Mouse (Mus musculus) liver, postnatal 0 days (tissue): Measurements from ENCODE around the gene Ntng1. TPM values are rescaled to one million over a fixed set of nuclear protein-coding genes. Genes with fewer than 3 reads are reported as not detected.

Source experiments
- ATAC-seq: fragments of 200-750 bp; cut with Nextera tagmentation; 2 replicates; pipeline ENCODE4 v1.8.0; 2017; ENCODE audit warnings: mild to moderate bottlenecking, moderate library complexity
- DNase-seq: peaks from one replicate; pipeline ENCODE4 v3.0.0-alpha.2; 2016
- H3K27ac ChIP-seq: fragments of 300-500 bp; sonication (generic); 2 replicates; pipeline ENCODE4 v1.5.1; 2014; ENCODE audit warnings: antibody characterized with exemption, moderate library complexity, mild to moderate bottlenecking, low read depth
- H3K27me3 ChIP-seq: fragments of 300-500 bp; sonication (generic); 2 replicates; pipeline ENCODE4 v1.6.1; 2014; ENCODE audit warnings: low read length, control low read depth, mixed read lengths; ENCODE audit not compliant: insufficient read depth
- H3K36me3 ChIP-seq: fragments of 300-500 bp; sonication (generic); replicated peaks from 2 replicates; pipeline ENCODE4 v1.6.1; 2014; ENCODE audit warnings: mild to moderate bottlenecking, control low read depth, low read length, moderate library complexity, mixed read lengths; ENCODE audit not compliant: insufficient read depth
- H3K4me1 ChIP-seq: fragments of 300-500 bp; sonication (generic); 2 replicates; pipeline ENCODE4 v1.6.1; 2014; ENCODE audit warnings: antibody characterized with exemption, mild to moderate bottlenecking, control low read depth; ENCODE audit not compliant: insufficient read depth
- H3K4me2 ChIP-seq: fragments of 300-500 bp; sonication (generic); 2 replicates; pipeline ENCODE4 v1.6.1; 2014; ENCODE audit warnings: low read depth, mild to moderate bottlenecking, low read length, moderate library complexity, mixed read lengths
- H3K4me3 ChIP-seq: fragments of 300-500 bp; sonication (generic); 2 replicates; pipeline ENCODE4 v1.5.1; 2014; ENCODE audit warnings: low read depth, low read length
- H3K9ac ChIP-seq: fragments of 300-500 bp; sonication (generic); replicated peaks from 2 replicates; pipeline ENCODE4 v1.6.1; 2014; ENCODE audit warnings: mild to moderate bottlenecking, moderate library complexity
- H3K9me3 ChIP-seq: fragments of 300-500 bp; sonication (generic); 2 replicates; pipeline ENCODE4 v1.6.1; 2016; ENCODE audit warnings: mild to moderate bottlenecking, control low read depth, low read length, mixed read lengths
- CTCF ChIP-seq: sonication (generic); IDR thresholded peaks from 2 replicates; pipeline ENCODE4 v1.5.1; 2016; ENCODE audit warnings: antibody characterized with exemption, low read depth
- EP300 ChIP-seq: IDR thresholded peaks from 2 replicates; pipeline ENCODE4 v1.6.1; 2016; ENCODE audit warnings: antibody characterized with exemption, low read depth, mild to moderate bottlenecking
- WGBS: fragments of 180-500 bp; shearing (Covaris S2); extraction: QIAGEN DNeasy Blood & Tissue Kit; methylation state at CpG from one replicate; pipeline ENCODE4 v1.1.7; 2014; ENCODE audit not compliant: insufficient replicate concordance; 5-methylcytosine and 5-hydroxymethylcytosine counted together
- polyA plus RNA-seq: library from polyadenylated mRNA; unstranded; fragments of >200 nt; fragmentation: Nextera tagmentation; extraction: Ambion mirVana; gene quantifications from 2 replicates; pipeline ENCODE4 v1.2.1, GENCODE M21; 2015

The Ntng1 gene
- polyA plus RNA-seq, 1 experiment from 2014 or later = not detected

GRCm38 (mm10) chr3:109809065-109809464 lies 334.7 kb downstream of the Ntng1 start:
- 84% methylated on average over 1 of the region's 1 CpGs for WGBS
- TF ChIP-seq CTCF = no peak
- TF ChIP-seq EP300 = no peak
- Histone ChIP-seq H3K27ac (no peak overlapping the region), H3K9me3 (no peaks in the 10 kb centered on the region), H3K27me3 (no peaks in the 10 kb centered on the region), H3K9ac (no peak overlapping the region), H3K4me1 (no peaks in the 10 kb centered on the region), H3K4me2 (no peak overlapping the region), H3K36me3 (no peaks in the 10 kb centered on the region), H3K4me3 (no peak overlapping the region)
- no peak for ATAC-seq
- no peak for DNase-seq

DNA sequence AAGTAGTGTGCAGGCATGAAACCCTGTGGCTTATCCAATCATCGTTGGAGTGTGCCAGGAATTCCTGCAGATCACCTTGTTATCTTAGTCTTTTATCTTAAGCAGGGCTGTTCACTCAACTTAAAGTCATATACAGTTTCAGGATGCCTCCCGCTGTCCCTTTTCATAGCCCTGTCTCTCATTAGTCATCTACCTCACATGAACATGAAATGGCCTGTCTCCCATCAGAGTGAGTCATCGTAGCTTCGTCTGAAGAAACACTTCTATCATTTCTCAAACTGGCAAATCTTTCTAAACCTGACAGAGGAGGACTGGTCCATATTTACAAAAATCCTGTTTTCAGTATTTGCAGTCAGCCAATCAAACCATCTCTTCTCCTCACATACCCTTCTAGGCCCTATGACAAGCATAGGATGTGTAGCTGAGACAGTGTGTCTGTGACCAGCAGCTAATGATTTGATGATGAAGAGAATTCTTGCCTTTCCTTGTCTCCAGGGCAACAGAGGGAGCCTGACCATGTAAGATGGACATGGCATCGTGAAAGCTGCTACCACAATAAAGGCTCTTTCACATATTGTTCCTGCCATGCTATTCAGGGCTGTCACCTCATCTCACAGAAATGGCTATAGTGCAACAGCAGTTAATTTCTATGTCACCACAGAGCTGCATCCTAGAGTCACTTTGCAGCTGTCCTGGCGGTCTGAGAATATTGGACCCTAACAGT lies 336.4 kb downstream of the Ntng1 start:
- DNase-seq (no peak), ATAC-seq (no peak)
- Histone ChIP-seq H3K4me3 (no peak overlapping the region), H3K4me2 (no peak overlapping the region), H3K4me1 (no peaks in the 10 kb centered on the region), H3K27me3 (no peaks in the 10 kb centered on the region), H3K27ac (no peak overlapping the region), H3K9me3 (no peaks in the 10 kb centered on the region), H3K36me3 (no peaks in the 10 kb centered on the region), H3K9ac (no peak overlapping the region)
- 76% methylated on average over 6 of the region's 6 CpGs for WGBS
- TF ChIP-seq CTCF (no peak), EP300 (no peak)

DNA sequence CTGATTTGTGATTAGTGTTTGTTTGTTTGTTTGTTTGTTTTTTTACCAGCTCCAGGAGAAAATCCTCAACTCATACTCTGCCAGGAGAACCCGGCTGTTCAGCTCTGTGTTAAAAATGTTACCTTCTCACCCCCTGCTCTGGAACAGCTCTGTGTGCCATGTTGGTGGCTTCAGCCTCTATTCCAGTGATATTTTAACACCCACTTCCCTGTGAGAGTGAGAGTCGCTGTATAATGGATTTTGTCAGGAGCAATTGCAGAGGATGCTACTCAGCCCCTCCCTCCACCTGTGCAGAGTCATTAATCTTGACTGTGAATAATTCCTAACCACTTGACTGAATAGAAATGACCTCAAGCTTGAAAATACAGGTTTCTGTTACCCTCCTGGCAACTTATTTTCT lies 339.7 kb downstream of the Ntng1 start:
- Histone ChIP-seq H3K4me1 (no peaks in the 10 kb centered on the region), H3K4me3 (no peak overlapping the region), H3K4me2 (no peak overlapping the region), H3K27ac (no peak overlapping the region), H3K36me3 (no peaks in the 10 kb centered on the region), H3K27me3 (no peaks in the 10 kb centered on the region), H3K9ac (no peak overlapping the region), H3K9me3 (no peaks in the 10 kb centered on the region)
- 62% methylated on average over 2 of the region's 2 CpGs for WGBS
- DNase-seq = no peak
- ATAC-seq = no peak
- TF ChIP-seq CTCF (no peak), EP300 (no peak)

DNA sequence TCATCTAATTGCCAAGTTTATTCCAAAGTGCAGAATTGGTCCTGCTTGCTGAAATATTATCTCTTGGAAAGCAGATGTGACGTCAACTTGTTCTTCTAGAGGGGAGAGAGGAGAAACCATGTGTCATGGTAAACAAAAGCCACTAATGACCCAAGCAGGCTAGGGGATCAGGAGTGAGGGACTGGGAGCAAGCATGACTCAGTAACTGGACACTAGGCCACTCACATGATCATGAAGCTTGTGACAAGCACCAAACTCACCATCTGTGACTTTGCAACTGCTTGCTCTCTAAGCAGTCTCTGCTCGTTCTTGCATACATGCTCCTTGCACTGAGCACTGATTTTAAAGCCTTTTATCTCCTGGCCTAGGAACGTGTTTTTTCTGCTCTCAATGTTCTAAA lies 340.2 kb downstream of the Ntng1 start:
- 52% methylated on average over 3 of the region's 3 CpGs for WGBS
- DNase-seq (no peak), ATAC-seq (no peak)
- no peak for TF ChIP-seq EP300
- no peak for TF ChIP-seq CTCF
- no peaks in the 10 kb centered on the region for H3K9me3 ChIP-seq
- no peak overlapping the region for H3K4me3 ChIP-seq
- no peak overlapping the region for H3K27ac ChIP-seq
- no peaks in the 10 kb centered on the region for H3K36me3 ChIP-seq
- no peak overlapping the region for H3K4me2 ChIP-seq
- no peaks in the 10 kb centered on the region for H3K27me3 ChIP-seq
- no peak overlapping the region for H3K9ac ChIP-seq
- H3K4me1 ChIP-seq = no peaks in the 10 kb centered on the region

- no peak for DNase-seq
- Histone ChIP-seq H3K4me1 (no peaks in the 10 kb centered on the region), H3K4me3 (no peak overlapping the region), H3K9me3 (no peaks in the 10 kb centered on the region), H3K36me3 (no peaks in the 10 kb centered on the region), H3K4me2 (no peak overlapping the region), H3K9ac (no peak overlapping the region), H3K27me3 (no peaks in the 10 kb centered on the region), H3K27ac (no peak overlapping the region)
- WGBS = 85% methylated on average over 11 of the region's 11 CpGs
- TF ChIP-seq EP300 (no peak), CTCF (no peak)
- ATAC-seq = no peak
Observed at GRCm38 (mm10) chr3:109797354-109797753, 346.5 kb downstream of the Ntng1 start.

DNA sequence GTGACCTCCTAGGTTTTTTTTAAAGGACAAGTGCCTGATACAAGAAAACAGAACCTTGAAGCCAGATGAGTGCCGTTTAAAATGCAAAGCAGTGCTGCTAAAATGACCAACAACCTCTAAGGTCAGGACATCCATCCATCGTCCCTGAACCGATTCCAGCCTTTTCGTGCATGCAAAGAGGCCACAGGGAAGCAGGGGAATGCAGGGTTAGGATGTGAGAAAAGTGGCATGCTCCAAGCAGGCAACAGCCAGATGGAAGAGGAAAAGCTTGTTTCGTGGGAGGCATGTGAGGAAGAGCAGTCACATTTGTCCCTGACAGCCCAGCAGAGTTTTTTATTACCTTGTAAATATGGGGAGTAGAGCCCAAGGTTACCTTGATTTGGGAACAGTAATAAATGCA lies 360.6 kb downstream of the Ntng1 start:
- H3K9ac ChIP-seq = no peak overlapping the region
- H3K9me3 ChIP-seq = no peaks in the 10 kb centered on the region
- no peak for DNase-seq
- TF ChIP-seq CTCF (no peak), EP300 (no peak)
- ATAC-seq = no peak
- no peaks in the 10 kb centered on the region for H3K36me3 ChIP-seq
- H3K27ac ChIP-seq = no peak overlapping the region
- no peak overlapping the region for H3K4me2 ChIP-seq
- WGBS = 54% methylated on average over 5 of the region's 5 CpGs
- no peak overlapping the region for H3K4me3 ChIP-seq
- peaks cover 3% of the 10 kb centered on the region; the same call in 1 of the 2 replicates for H3K27me3 ChIP-seq
- peaks cover 4% of the 10 kb centered on the region; the same call in 1 of the 2 replicates for H3K4me1 ChIP-seq
